Mouse (Mus musculus) stomach, embryonic 15.5 days (tissue): ENCODE measurements at regions not wholly inside any gene's neighbourhood (a gene's known extent, or its start where the extent isn't known, plus 50 kb on each side); places are given as distances from the start of the nearest gene placed in this dataset.

Experiments
- ATAC-seq: fragments of 200-750 bp; cut with Nextera tagmentation; 2 replicates; pipeline ENCODE4 v1.8.0; 2017; ENCODE audit warnings: low read depth, moderate number of reproducible peaks, moderate TSS enrichment; ENCODE audit not compliant: insufficient read depth, low FRiP score
- H3K27ac ChIP-seq: fragments of 300-500 bp; sonication (generic); 2 replicates; pipeline ENCODE4 v1.5.1; 2015; ENCODE audit warnings: mild to moderate bottlenecking, inconsistent platforms
- H3K27me3 ChIP-seq: fragments of 300-500 bp; sonication (generic); replicated peaks from 2 replicates; pipeline ENCODE4 v1.6.1; 2015; ENCODE audit warnings: inconsistent platforms
- H3K36me3 ChIP-seq: fragments of 300-500 bp; sonication (generic); 2 replicates; pipeline ENCODE4 v1.6.1; 2015; ENCODE audit warnings: inconsistent platforms
- H3K4me1 ChIP-seq: fragments of 300-500 bp; sonication (generic); 2 replicates; pipeline ENCODE4 v1.6.1; 2015; ENCODE audit warnings: inconsistent platforms
- H3K4me2 ChIP-seq: fragments of 300-500 bp; sonication (generic); 2 replicates; pipeline ENCODE4 v1.6.1; 2015; ENCODE audit warnings: mild to moderate bottlenecking, inconsistent platforms
- H3K4me3 ChIP-seq: fragments of 300-500 bp; sonication (generic); replicated peaks from 2 replicates; pipeline ENCODE4 v1.5.1; 2015; ENCODE audit warnings: inconsistent platforms
- H3K9ac ChIP-seq: fragments of 300-500 bp; sonication (generic); 2 replicates; pipeline ENCODE4 v1.6.1; 2015; ENCODE audit warnings: inconsistent platforms
- H3K9me3 ChIP-seq: fragments of 300-500 bp; sonication (generic); 2 replicates; pipeline ENCODE4 v1.6.1; 2016; ENCODE audit warnings: inconsistent platforms
- WGBS: fragments of 180-500 bp; shearing (Covaris S2); methylation state at CpG from one replicate; pipeline ENCODE4 v1.1.7; 2015; 5-methylcytosine and 5-hydroxymethylcytosine counted together

GRCm38 (mm10) chr1:144452141-144452540, 115.3 kb downstream of the Rgs21 start:
- Histone ChIP-seq H3K27me3 (no peaks in the 10 kb centered on the region), H3K9ac (no peak overlapping the region), H3K4me3 (no peak overlapping the region), H3K36me3 (no peaks in the 10 kb centered on the region), H3K27ac (no peak overlapping the region), H3K4me2 (no peak overlapping the region), H3K9me3 (no peaks in the 10 kb centered on the region), H3K4me1 (no peaks in the 10 kb centered on the region)
- no peak for ATAC-seq
- 50% methylated on average over 1 of the region's 1 CpGs for WGBS

- no peaks in the 10 kb centered on the region for H3K36me3 ChIP-seq
Measured at GRCm38 (mm10) chr1:144451731-144452130, 115.7 kb downstream of the Rgs21 start.

DNA sequence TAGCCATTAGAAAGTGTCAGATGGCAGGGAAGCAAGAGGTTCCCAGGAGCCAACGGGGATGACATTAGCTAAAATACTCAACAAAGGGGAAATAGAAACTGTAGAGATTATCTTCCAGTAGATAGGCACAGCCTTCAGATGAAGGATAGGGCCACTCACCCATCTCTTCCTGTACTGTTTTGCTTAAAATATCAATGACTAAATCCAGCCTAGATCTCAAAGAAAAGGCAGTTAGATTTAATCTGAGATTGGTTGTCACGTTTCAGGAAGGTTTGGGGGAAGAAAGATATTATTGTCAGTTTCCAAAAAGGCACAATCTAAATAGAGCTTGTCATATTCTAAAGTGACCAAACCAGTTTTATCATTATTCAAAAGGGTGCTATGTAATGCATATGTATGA, 130.8 kb downstream of the Rgs21 start:
- H3K4me2 ChIP-seq = no peak overlapping the region
- no peak overlapping the region for H3K4me3 ChIP-seq
- no peaks in the 10 kb centered on the region for H3K27me3 ChIP-seq
- ATAC-seq = no peak
- H3K36me3 ChIP-seq = no peaks in the 10 kb centered on the region
- 67% methylated on average over 2 of the region's 2 CpGs for WGBS
- no peak overlapping the region for H3K9ac ChIP-seq
- no peaks in the 10 kb centered on the region for H3K4me1 ChIP-seq
- no peak overlapping the region for H3K27ac ChIP-seq
- no peaks in the 10 kb centered on the region for H3K9me3 ChIP-seq

More at GRCm38 (mm10) chr1:144451731-144452130, 115.7 kb downstream of the Rgs21 start:
- ATAC-seq = no peak
- Histone ChIP-seq H3K9ac (no peak overlapping the region), H3K9me3 (no peaks in the 10 kb centered on the region), H3K27ac (no peak overlapping the region), H3K4me2 (no peak overlapping the region), H3K4me3 (no peak overlapping the region), H3K27me3 (no peaks in the 10 kb centered on the region), H3K4me1 (no peaks in the 10 kb centered on the region)
- WGBS = 68% methylated on average over 1 of the region's 1 CpGs

DNA sequence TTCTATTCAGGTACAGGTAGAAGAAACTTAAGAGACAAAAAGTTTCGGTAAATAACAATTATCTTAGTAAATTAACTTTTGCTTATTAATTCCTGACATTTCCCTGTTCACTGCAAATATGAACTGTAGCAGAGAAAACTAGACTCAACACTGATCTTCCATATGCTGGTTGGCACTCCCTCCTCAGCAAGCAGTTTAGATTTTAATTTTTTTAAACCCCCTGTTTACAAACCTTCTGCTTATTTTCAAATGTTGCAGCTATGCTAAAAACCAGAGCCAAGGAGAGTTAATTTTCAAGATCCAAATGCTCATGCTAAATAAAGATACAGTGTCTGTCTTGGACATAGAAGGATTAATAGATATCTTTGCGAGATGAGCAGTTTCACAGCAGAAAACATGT, 134.7 kb downstream of the Rgs21 start:
- H3K9ac ChIP-seq = no peak overlapping the region
- H3K27me3 ChIP-seq = no peaks in the 10 kb centered on the region
- no peaks in the 10 kb centered on the region for H3K9me3 ChIP-seq
- H3K4me2 ChIP-seq = no peak overlapping the region
- H3K36me3 ChIP-seq = no peaks in the 10 kb centered on the region
- ATAC-seq = no peak
- H3K4me3 ChIP-seq = no peak overlapping the region
- no peaks in the 10 kb centered on the region for H3K4me1 ChIP-seq
- WGBS = 83% methylated on average over 2 of the region's 2 CpGs
- H3K27ac ChIP-seq = no peak overlapping the region

DNA sequence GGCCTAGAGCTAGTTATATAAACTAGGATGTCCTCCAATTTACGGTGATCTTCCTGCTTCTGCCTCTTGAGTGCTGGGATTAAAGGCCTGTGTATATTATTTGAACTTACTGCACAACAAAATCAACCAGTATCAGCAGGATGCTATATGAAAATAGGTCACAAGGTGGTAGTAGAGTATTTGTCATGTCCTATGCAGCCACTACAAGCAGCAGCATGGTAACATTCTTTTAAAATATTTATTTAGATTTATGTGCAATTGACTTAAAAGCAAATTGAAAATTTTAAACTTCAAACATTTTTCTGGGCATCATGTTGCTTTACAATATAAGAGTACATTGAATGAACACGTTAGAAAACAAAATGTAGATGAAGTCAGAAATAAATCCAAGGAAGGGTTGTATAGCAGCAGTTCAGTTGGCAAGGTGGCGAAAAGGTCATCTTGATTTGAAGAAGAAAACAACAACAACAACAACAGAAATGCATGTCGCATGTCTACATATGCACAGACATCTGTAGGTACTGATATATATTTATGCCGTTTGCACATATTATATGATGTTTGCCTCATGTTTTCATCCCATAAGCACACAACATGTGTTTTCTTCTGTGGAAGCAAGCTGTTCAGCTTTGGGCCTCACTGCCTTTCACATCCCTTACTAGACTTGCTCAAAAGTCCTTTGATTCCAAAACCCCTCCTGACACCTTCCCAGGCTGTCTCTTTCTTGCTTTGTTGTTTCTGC, 135.8 kb downstream of the Rgs21 start:
- no peak overlapping the region for H3K4me3 ChIP-seq
- ATAC-seq = no peak
- 74% methylated on average over 5 of the region's 5 CpGs for WGBS

GRCm38 (mm10) chr1:144421374-144421773, 146.1 kb downstream of the Rgs21 start:
- Histone ChIP-seq H3K9me3 (no peaks in the 10 kb centered on the region), H3K9ac (no peak overlapping the region), H3K27ac (no peak overlapping the region), H3K4me3 (no peak overlapping the region), H3K36me3 (no peaks in the 10 kb centered on the region), H3K27me3 (no peaks in the 10 kb centered on the region), H3K4me1 (no peaks in the 10 kb centered on the region), H3K4me2 (no peak overlapping the region)
- ATAC-seq = no peak
- WGBS = 68% methylated on average over 2 of the region's 2 CpGs

More for the DNA sequence above, 135.8 kb downstream of the Rgs21 start:
- H3K36me3 ChIP-seq = no peaks in the 10 kb centered on the region
- H3K4me1 ChIP-seq = no peaks in the 10 kb centered on the region
- H3K27me3 ChIP-seq = no peaks in the 10 kb centered on the region
- H3K4me2 ChIP-seq = no peak overlapping the region
- no peaks in the 10 kb centered on the region for H3K9me3 ChIP-seq
- no peak overlapping the region for H3K9ac ChIP-seq
- no peak overlapping the region for H3K27ac ChIP-seq

- H3K27ac ChIP-seq = no peak overlapping the region
Measured at GRCm38 (mm10) chr1:144406387-144407383, 157.6 kb upstream of the Rgs1 start.

DNA sequence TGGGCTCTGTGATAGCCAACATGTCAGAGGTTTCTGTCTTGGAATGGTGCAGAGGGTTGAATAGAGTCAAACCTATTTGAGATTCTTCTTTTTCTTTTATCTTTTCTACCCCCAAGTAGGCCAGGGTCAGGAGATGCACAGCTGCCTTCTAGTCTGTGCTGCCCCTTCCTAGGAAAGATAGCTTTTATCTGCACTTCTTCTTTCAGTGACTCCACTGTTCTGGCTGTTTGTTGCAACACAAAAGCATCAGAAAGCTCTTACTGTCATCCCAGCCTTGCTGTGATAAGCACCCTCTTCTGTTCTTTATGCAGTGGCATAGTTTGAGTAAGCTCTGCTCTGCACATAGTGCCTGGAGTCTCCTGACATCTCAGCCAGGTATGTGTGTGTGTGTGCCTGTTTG, 156.7 kb upstream of the Rgs1 start:
- Histone ChIP-seq H3K27me3 (no peaks in the 10 kb centered on the region), H3K4me2 (no peak overlapping the region), H3K9me3 (no peaks in the 10 kb centered on the region), H3K4me3 (no peak overlapping the region), H3K27ac (no peak overlapping the region), H3K36me3 (no peaks in the 10 kb centered on the region), H3K9ac (no peak overlapping the region), H3K4me1 (no peaks in the 10 kb centered on the region)
- no peak for ATAC-seq

More at GRCm38 (mm10) chr1:144406387-144407383, 157.6 kb upstream of the Rgs1 start:
- H3K4me3 ChIP-seq = no peak overlapping the region
- WGBS = 32% methylated on average over 15 of the region's 15 CpGs
- H3K4me2 ChIP-seq = no peak overlapping the region
- H3K9me3 ChIP-seq = no peaks in the 10 kb centered on the region
- H3K4me1 ChIP-seq = no peaks in the 10 kb centered on the region
- ATAC-seq = peak; percentile 76; the same call in 1 of the 2 replicates
- no peaks in the 10 kb centered on the region for H3K36me3 ChIP-seq
- no peak overlapping the region for H3K9ac ChIP-seq
- H3K27me3 ChIP-seq = no peaks in the 10 kb centered on the region

DNA sequence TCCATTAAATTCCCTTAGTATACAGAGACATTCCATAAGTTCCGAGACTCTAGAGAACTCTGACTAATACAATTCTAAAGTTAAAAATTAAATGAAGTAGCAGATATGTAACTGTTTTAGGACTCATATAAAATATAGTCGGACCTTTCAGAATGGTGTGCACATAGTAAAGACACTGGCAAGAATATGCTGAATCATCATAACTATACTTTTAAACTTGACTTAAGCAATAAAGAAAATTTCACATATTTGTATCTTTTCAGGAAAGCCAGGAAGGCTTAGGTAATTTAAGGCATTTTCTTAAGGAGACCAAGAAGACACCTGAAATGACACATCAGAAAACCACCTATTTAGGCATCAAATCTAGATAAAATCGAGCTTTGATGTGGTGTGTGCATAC, 156.0 kb upstream of the Rgs1 start:
- 69% methylated on average over 3 of the region's 3 CpGs for WGBS
- Histone ChIP-seq H3K27me3 (no peaks in the 10 kb centered on the region), H3K4me2 (no peak overlapping the region), H3K36me3 (no peaks in the 10 kb centered on the region), H3K9me3 (no peaks in the 10 kb centered on the region), H3K9ac (no peak overlapping the region), H3K27ac (no peak overlapping the region), H3K4me3 (no peak overlapping the region), H3K4me1 (no peaks in the 10 kb centered on the region)
- no peak for ATAC-seq

GRCm38 (mm10) chr1:144379991-144380594, 131.1 kb upstream of the Rgs1 start:
- Histone ChIP-seq H3K27ac (no peak overlapping the region), H3K9ac (no peak overlapping the region), H3K9me3 (no peaks in the 10 kb centered on the region), H3K4me1 (no peaks in the 10 kb centered on the region), H3K4me3 (no peak overlapping the region), H3K27me3 (no peaks in the 10 kb centered on the region), H3K36me3 (no peaks in the 10 kb centered on the region), H3K4me2 (no peak overlapping the region)
- 38% methylated on average over 3 of the region's 3 CpGs for WGBS
- no peak for ATAC-seq

- H3K4me3 ChIP-seq = no peak overlapping the region
- no peak overlapping the region for H3K9ac ChIP-seq
- H3K4me1 ChIP-seq = no peaks in the 10 kb centered on the region
- H3K4me2 ChIP-seq = no peak overlapping the region
- no peaks in the 10 kb centered on the region for H3K27me3 ChIP-seq
- no peak overlapping the region for H3K27ac ChIP-seq
- H3K36me3 ChIP-seq = no peaks in the 10 kb centered on the region
- no peak for ATAC-seq
- H3K9me3 ChIP-seq = no peaks in the 10 kb centered on the region
Measured at GRCm38 (mm10) chr1:144374121-144374520, 125.1 kb upstream of the Rgs1 start.

GRCm38 (mm10) chr1:144367492-144367891, 118.5 kb upstream of the Rgs1 start:
- no peak overlapping the region for H3K4me2 ChIP-seq
- H3K4me1 ChIP-seq = no peaks in the 10 kb centered on the region
- ATAC-seq = peak; percentile 82
- no peak overlapping the region for H3K27ac ChIP-seq
- H3K9me3 ChIP-seq = no peaks in the 10 kb centered on the region
- no peak overlapping the region for H3K4me3 ChIP-seq
- H3K9ac ChIP-seq = no peak overlapping the region
- WGBS = 33% methylated on average over 3 of the region's 3 CpGs
- no peaks in the 10 kb centered on the region for H3K36me3 ChIP-seq
- no peaks in the 10 kb centered on the region for H3K27me3 ChIP-seq
